Mouse (Mus musculus): ENCODE measurements around the gene Smarca5. TPM values are rescaled to one million over a fixed set of nuclear protein-coding genes. Genes with fewer than 3 reads are reported as not detected.

Gene Smarca5
- 175 to 192 TPM (median 187 TPM) in 4 replicates for total RNA-seq (2023; ENCODE audit: inconsistent age)

DNA sequence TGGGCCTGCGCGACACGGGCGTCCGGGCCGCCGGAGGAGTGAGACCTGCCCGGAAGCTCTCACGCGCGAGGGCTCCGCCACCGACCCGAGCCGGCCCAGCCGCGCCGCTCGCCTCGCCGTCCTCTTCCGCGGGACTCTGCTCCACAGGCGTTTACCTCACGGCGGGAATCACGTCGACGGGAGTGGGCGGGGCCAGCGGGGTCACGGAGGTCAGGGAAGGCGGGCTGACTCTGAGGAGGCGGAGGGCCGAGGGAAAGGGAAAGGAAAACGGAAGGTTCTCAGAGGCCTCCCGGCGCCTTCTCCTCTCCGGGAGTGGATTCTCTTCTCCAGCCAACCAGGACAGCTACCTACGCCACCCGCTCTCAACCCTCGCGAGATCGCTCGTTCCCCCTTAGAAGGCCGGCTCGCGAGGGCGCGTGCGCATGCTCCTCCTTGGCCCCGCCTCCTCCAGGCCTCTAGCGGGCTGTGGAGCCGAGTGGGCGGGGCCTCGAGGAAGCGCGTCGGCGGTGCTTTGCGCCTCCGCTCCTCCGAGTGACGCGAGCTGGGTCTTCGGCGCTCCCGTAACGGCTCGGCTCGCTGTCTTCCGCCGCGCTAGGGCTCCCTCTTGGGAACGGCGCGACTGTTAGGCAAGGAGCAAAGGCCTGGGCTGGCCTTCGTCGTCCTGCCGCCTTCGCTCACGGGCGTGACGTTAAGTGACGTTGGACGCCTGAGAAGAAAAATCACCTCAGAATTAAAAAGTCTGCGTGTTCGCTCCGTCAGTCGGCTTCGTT, at the start of gene Smarca5:
TSS of gene Smarca5 (minus strand) at position 343 of the 770 bp plus-strand sequence.

Other genes with a start within 250 kb of the Smarca5 start
- gene Gypa, start 245.7 kb downstream of the Smarca5 start, total RNA-seq (2023; ENCODE audit: inconsistent age): not detected in 4 replicates
- gene Frem3, start 128.4 kb downstream of the Smarca5 start, total RNA-seq (2023; ENCODE audit: inconsistent age): not detected in 4 replicates
- gene Gab1, start 141.0 kb upstream of the Smarca5 start, total RNA-seq (2023; ENCODE audit: inconsistent age): 0.48 to 2.0 TPM (median 1.2 TPM) in 4 replicates

All from B cell, adult (primary cell).